Mouse (Mus musculus) forebrain, postnatal 0 days (tissue): ENCODE results near the gene Rcsd1. TPM values are rescaled to one million over a fixed set of nuclear protein-coding genes. Genes with fewer than 3 reads are reported as not detected.

ENCODE experiments used
- ATAC-seq: fragments of 200-750 bp; cut with Nextera tagmentation; 2 replicates; pipeline ENCODE4 v1.8.0; 2017; ENCODE audit warnings: mild to moderate bottlenecking, moderate library complexity
- DNase-seq: peaks from one replicate; pipeline ENCODE4 v3.0.0-alpha.2; 2015
- H3K27ac ChIP-seq: fragments of 300-500 bp; sonication (generic); 2 replicates; pipeline ENCODE4 v1.5.1; 2014; ENCODE audit warnings: low read depth, mild to moderate bottlenecking, antibody characterized with exemption, low read length, moderate library complexity, mixed read lengths
- H3K27me3 ChIP-seq: fragments of 300-500 bp; sonication (generic); 2 replicates; pipeline ENCODE4 v1.6.1; 2014; ENCODE audit warnings: mild to moderate bottlenecking, low read length, mixed read lengths; ENCODE audit not compliant: insufficient read depth
- H3K36me3 ChIP-seq: fragments of 300-500 bp; sonication (generic); 2 replicates; pipeline ENCODE4 v1.6.1; 2014; ENCODE audit warnings: mild to moderate bottlenecking, moderate library complexity; ENCODE audit not compliant: insufficient read depth
- H3K4me1 ChIP-seq: fragments of 300-500 bp; sonication (generic); 2 replicates; pipeline ENCODE4 v1.6.1; 2014; ENCODE audit warnings: antibody characterized with exemption; ENCODE audit not compliant: insufficient read depth
- H3K4me2 ChIP-seq: fragments of 300-500 bp; sonication (generic); 2 replicates; pipeline ENCODE4 v1.6.1; 2014; ENCODE audit warnings: low read depth, mild to moderate bottlenecking, moderate library complexity
- H3K4me3 ChIP-seq: fragments of 300-500 bp; sonication (generic); 2 replicates; pipeline ENCODE4 v1.5.1; 2014; ENCODE audit warnings: low read depth, low read length, mixed read lengths
- H3K9ac ChIP-seq: fragments of 300-500 bp; sonication (generic); 2 replicates; pipeline ENCODE4 v1.6.1; 2014; ENCODE audit warnings: mild to moderate bottlenecking
- H3K9me3 ChIP-seq: fragments of 300-500 bp; sonication (generic); 2 replicates; pipeline ENCODE4 v1.6.1; 2016; ENCODE audit warnings: low read length
- CTCF ChIP-seq: sonication (generic); IDR thresholded peaks from 2 replicates; pipeline ENCODE4 v1.5.1; 2016; ENCODE audit warnings: antibody characterized with exemption, control low read depth, low read depth
- WGBS: fragments of 180-500 bp; shearing (Covaris S2); extraction: QIAGEN DNeasy Blood & Tissue Kit; methylation state at CpG from one replicate; pipeline ENCODE4 v1.1.7; 2014; 5-methylcytosine and 5-hydroxymethylcytosine counted together
- polyA plus RNA-seq: library from polyadenylated mRNA; unstranded; fragments of >200 nt; fragmentation: Nextera tagmentation; extraction: Ambion mirVana; gene quantifications from 2 replicates; pipeline ENCODE4 v1.2.1, GENCODE M21; 2015
- total RNA-seq: library from RNA; depleted of rRNA; stranded (reverse); fragments of >200 nt; gene quantifications from 2 replicates; pipeline ENCODE4 v1.2.3, GENCODE M21; 2014

Gene Rcsd1
- total and polyA plus RNA-seq, 2 experiments from 2014 or later: 7.5 to 8.0 TPM

DNA sequence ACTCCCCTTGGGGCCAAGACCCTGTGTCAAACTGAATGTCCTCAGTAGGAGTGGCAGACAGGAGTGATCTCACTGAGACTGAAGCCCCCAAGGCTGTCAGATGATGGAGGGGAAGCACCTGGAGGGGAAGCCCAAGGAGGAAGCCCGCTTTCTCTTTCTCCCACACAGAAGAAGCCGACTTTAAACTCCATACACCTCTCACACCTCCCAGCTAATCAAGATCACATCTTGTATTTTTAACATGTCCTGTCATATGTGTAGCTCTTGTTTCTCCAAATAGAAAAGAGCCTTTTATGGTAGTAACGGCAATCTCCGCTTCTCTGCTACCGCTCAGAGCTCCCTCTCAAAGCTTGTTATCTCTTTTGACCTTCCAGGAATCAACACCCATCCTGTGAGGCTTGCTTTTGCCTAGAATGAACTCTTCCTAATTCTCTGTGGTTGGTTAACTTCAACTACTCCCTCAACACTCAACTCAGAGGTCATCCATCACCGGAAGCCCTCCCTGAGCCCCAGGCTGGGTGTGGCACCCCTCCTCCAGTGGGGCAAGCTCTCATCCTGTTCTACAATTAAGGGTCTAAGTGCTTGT, 8.5 kb downstream of the Rcsd1 start:
- Histone ChIP-seq H3K4me2 (no peak overlapping the region), H3K9ac (no peak overlapping the region), H3K4me1 (no peaks in the 10 kb centered on the region), H3K27ac (no peak overlapping the region), H3K4me3 (no peak overlapping the region), H3K9me3 (no peaks in the 10 kb centered on the region), H3K36me3 (no peaks in the 10 kb centered on the region), H3K27me3 (peaks cover 5% of the 10 kb centered on the region; the same call in 1 of the 2 replicates)
- DNase-seq (no peak), ATAC-seq (no peak)
- WGBS: 88% methylated on average over 6 of the region's 6 CpGs
- no peak for TF ChIP-seq CTCF

DNA sequence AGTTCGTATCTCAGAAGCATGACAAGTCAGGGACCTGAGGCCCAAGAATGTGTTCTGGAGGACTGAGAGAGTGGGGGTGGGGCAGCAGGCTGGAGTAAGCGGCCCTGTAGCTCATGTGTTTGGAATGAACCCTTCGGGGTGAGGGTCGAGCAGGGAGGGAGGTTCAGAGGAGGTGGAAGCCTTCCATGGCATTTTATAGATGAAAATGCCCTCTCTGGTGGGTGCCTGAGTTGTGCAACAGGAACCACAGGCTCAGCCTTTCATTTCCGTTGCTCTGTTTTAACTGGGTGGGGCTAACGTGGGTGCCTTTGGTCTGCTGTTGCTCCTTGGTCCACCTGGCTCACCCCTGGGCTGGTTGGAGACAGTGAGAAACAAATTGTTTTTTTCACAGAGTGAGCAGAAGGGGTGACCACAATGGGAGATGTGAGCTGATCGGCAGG, 9.2 kb downstream of the Rcsd1 start:
- no peak overlapping the region for H3K27ac ChIP-seq
- no peaks in the 10 kb centered on the region for H3K36me3 ChIP-seq
- WGBS: 71% methylated on average over 7 of the region's 7 CpGs
- H3K9me3 ChIP-seq: no peaks in the 10 kb centered on the region
- no peak for TF ChIP-seq CTCF
- no peak overlapping the region for H3K4me3 ChIP-seq
- peaks cover 5% of the 10 kb centered on the region; the same call in 1 of the 2 replicates for H3K27me3 ChIP-seq
- H3K4me1 ChIP-seq: no peaks in the 10 kb centered on the region
- no peak for ATAC-seq
- no peak for DNase-seq
- H3K9ac ChIP-seq: no peak overlapping the region
- no peak overlapping the region for H3K4me2 ChIP-seq

DNA sequence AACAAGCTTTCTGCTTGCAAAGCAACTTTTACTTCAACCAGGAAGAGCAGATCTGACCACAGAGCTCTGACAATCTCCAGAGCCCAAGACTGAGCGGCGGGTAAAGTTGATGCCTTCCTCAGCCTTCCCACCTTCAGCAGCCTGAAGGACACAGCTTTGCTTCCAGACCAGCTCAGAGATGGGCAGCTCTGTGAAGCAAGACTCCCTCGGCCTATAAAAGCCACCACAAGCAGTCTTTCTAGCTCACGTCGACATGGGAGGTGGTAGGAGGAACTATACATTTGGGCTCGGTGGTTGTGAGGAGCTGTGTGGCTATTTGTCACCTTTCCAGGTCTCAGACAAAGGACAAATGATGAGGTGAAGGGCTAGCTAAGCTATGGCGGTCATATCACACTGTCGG, 11.9 kb downstream of the Rcsd1 start:
- no peaks in the 10 kb centered on the region for H3K4me1 ChIP-seq
- no peak for ATAC-seq
- no peak overlapping the region for H3K4me2 ChIP-seq

DNA sequence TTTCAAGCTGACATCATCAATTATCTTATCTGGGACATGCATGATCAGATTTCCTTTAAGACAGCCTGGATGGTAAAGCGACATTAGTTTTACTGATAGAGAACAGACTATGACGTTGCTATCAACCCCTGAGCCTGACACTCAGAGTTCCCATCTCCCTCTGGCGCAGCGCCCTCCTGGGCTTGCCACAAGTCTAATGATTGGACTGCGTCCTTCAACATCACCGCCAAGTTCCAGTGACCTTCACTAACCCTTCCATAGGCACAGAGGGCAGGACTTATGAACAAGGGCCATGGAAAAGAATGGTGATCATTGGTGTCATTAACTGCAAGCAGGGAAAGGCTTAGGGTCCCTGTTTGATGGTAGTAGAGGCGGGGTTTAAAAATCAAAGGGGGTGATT, 12.7 kb downstream of the Rcsd1 start:
- 90% methylated on average over 7 of the region's 7 CpGs for WGBS
- H3K27ac ChIP-seq: no peak overlapping the region
- H3K9me3 ChIP-seq: no peaks in the 10 kb centered on the region
- no peaks in the 10 kb centered on the region for H3K36me3 ChIP-seq
- DNase-seq: no peak
- H3K4me1 ChIP-seq: no peaks in the 10 kb centered on the region
- no peak overlapping the region for H3K4me2 ChIP-seq
- H3K4me3 ChIP-seq: no peak overlapping the region
- no peaks in the 10 kb centered on the region; the same call in 1 of the 2 replicates for H3K27me3 ChIP-seq
- no peak for TF ChIP-seq CTCF
- H3K9ac ChIP-seq: no peak overlapping the region
- no peak for ATAC-seq

More for the DNA sequence above, 11.9 kb downstream of the Rcsd1 start:
- Histone ChIP-seq H3K9ac (no peak overlapping the region), H3K27ac (no peak overlapping the region), H3K36me3 (no peaks in the 10 kb centered on the region), H3K9me3 (no peaks in the 10 kb centered on the region), H3K4me3 (no peak overlapping the region), H3K27me3 (peaks cover 5% of the 10 kb centered on the region; the same call in 1 of the 2 replicates)
- 81% methylated on average over 8 of the region's 8 CpGs for WGBS
- TF ChIP-seq CTCF: no peak
- no peak for DNase-seq

DNA sequence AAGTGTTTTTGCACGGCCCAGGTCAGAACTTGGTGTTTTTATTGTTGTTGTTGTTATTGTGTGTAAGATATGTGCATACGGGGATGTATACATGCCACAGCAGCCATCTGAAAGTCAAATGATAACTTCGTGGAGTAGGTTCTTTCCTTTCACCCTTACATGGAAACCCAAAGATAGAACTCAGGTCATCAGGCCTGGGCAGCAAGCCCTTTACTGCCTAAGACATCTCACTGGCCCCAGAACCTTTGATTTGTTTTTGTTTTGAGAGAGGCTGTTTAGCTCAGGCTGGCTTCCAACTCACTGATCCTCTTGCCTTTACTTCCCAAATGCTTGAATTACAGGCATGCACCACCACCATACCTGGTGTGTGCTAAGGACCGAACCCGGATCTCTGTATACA, 13.5 kb downstream of the Rcsd1 start:
- Histone ChIP-seq H3K4me1 (no peaks in the 10 kb centered on the region), H3K9me3 (no peaks in the 10 kb centered on the region), H3K27ac (no peak overlapping the region), H3K9ac (no peak overlapping the region), H3K27me3 (no peaks in the 10 kb centered on the region), H3K4me2 (no peak overlapping the region), H3K36me3 (no peaks in the 10 kb centered on the region), H3K4me3 (no peak overlapping the region)
- DNase-seq (no peak), ATAC-seq (no peak)
- no peak for TF ChIP-seq CTCF
- WGBS: 87% methylated on average over 5 of the region's 5 CpGs

DNA sequence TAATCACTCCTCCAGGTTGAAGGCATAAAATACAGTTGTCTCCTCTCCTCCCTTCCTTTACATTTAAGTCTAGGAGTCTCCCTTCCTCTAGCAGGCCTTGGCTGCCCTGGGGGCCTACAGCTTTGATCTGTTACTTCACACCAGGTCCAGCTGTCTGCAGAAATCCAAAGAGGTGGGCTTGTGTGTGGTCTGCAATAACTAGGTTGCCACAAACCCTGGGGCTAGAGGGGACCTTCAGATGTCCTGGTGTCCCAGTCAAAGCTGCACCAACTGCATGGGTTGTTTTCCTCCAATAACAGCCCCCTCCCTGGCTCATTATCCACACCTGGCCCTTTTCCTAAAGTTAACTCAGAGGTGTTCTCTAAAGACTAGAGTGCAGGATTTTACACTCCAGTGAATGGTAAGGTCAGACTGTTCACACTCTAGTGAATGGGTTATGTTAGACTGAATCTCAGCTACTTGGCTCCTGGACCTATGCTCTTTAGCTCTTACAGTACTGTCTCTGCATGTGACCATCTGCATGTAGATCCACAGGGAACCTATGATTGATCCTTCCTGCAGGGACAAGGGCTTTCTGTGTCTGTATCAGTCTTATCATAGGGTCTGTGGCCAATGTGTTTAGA, 14.1 kb downstream of the Rcsd1 start:
- Histone ChIP-seq H3K27ac (no peak overlapping the region), H3K9ac (no peak overlapping the region), H3K9me3 (no peaks in the 10 kb centered on the region), H3K27me3 (no peaks in the 10 kb centered on the region), H3K4me3 (no peak overlapping the region), H3K4me1 (no peaks in the 10 kb centered on the region), H3K4me2 (no peak overlapping the region), H3K36me3 (no peaks in the 10 kb centered on the region)
- ATAC-seq: no peak
- TF ChIP-seq CTCF: no peak
- no peak for DNase-seq

DNA sequence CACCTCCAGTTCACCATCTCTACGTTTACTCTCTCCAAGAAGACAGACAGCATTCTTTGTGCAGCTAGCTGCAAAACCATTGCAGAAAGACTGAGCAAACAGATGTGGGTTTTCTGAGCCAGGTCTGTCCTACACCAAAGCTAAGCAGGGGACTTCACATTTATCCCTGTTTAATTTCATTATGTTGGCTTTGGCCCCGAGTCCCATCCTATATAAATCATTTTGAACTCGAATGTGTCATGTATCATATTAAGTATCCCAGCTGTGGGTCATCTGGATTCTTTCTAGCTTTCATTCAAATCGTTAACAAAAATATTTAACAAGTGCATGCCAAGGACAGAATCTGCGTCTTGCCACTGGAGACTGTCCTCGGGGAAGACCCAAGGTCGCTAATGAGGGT, 15.7 kb downstream of the Rcsd1 start:
- no peak for TF ChIP-seq CTCF
- WGBS: 72% methylated on average over 7 of the region's 7 CpGs
- no peak overlapping the region for H3K4me3 ChIP-seq
- no peak for ATAC-seq
- H3K36me3 ChIP-seq: no peaks in the 10 kb centered on the region
- no peaks in the 10 kb centered on the region for H3K27me3 ChIP-seq
- H3K4me1 ChIP-seq: no peaks in the 10 kb centered on the region
- DNase-seq: no peak
- H3K9me3 ChIP-seq: no peaks in the 10 kb centered on the region
- H3K9ac ChIP-seq: no peak overlapping the region
- no peak overlapping the region for H3K4me2 ChIP-seq
- H3K27ac ChIP-seq: no peak overlapping the region
